ENCODE assay signal across 35 mouse cellular contexts in genomic region chr10:25589316-25589645, GRCm38 (mm10). TPM values are rescaled to one million over a fixed set of nuclear protein-coding genes. Genes with fewer than 3 reads are reported as not detected.
DNase-seq lines count a peak whose midpoint lies in the region; ATAC-seq and TF ChIP-seq lines count a peak whose summit lies in the region.
"Had no signal": no experiment of that assay in that cellular context is flagged by ENCODE, and none has a peak within 500 bp of the region (broad histone marks: within the 10 kb centered on the region; RNA-seq: fewer than 3 reads in every experiment).

No protein-coding gene starts in this region.

- H3K4me3 ChIP-seq in forebrain, postnatal 0 days (ENCODE audit: low read depth, low read length), result no peak overlapping the region
- no peak overlapping the region for H3K4me3 ChIP-seq in forebrain, embryonic 15.5 days
- no peak overlapping the region for H3K4me3 ChIP-seq in kidney, embryonic 16.5 days (ENCODE audit: low read length)
- no peak overlapping the region for H3K4me3 ChIP-seq in midbrain, postnatal 0 days (ENCODE audit: low read depth, low read length)
- no peak overlapping the region for H3K4me3 ChIP-seq in midbrain, embryonic 13.5 days (replicated peaks)
- H3K4me3 ChIP-seq: embryonic facial prominence, embryonic 12.5 days; embryonic facial prominence, embryonic 15.5 days; erythroblast, embryonic 14.5 days; forebrain, embryonic 12.5 days; gastrocnemius, adult 2 months; hindbrain, embryonic 13.5 days had no signal

- no peak overlapping the region for H3K4me2 ChIP-seq in forebrain, postnatal 0 days (ENCODE audit: low read depth)
- H3K4me2 ChIP-seq in forebrain, embryonic 15.5 days (replicated peaks), result no peak overlapping the region
- no peak overlapping the region for H3K4me2 ChIP-seq in kidney, embryonic 16.5 days (replicated peaks; ENCODE audit: low read depth, low read length)
- no peak overlapping the region for H3K4me2 ChIP-seq in midbrain, postnatal 0 days (ENCODE audit: low read depth, low read length, poor library complexity, severe bottlenecking)
- no peak overlapping the region for H3K4me2 ChIP-seq in midbrain, embryonic 13.5 days (replicated peaks)
- H3K4me2 ChIP-seq: embryonic facial prominence, embryonic 12.5 days; embryonic facial prominence, embryonic 15.5 days; forebrain, embryonic 12.5 days; heart, embryonic 11.5 days; hindbrain, embryonic 13.5 days had no signal

- no peak for TF ChIP-seq POLR2A in brain, embryonic 14.5 days (IDR thresholded peaks at IDR 0.05; ENCODE audit: borderline replicate concordance, extremely low read depth, insufficient read depth, insufficient read length, poor library complexity, severe bottlenecking)

- H3K9ac ChIP-seq in forebrain, postnatal 0 days, result no peak overlapping the region
- H3K9ac ChIP-seq in forebrain, embryonic 15.5 days (replicated peaks), result no peak overlapping the region
- no peak overlapping the region for H3K9ac ChIP-seq in kidney, embryonic 16.5 days (replicated peaks; ENCODE audit: low read length)
- H3K9ac ChIP-seq in midbrain, postnatal 0 days (replicated peaks; ENCODE audit: low read length, poor library complexity, severe bottlenecking), result no peak overlapping the region
- no peak overlapping the region for H3K9ac ChIP-seq in midbrain, embryonic 13.5 days (replicated peaks)
- H3K9ac ChIP-seq: embryonic facial prominence, embryonic 12.5 days; embryonic facial prominence, embryonic 15.5 days; forebrain, embryonic 12.5 days; hindbrain, embryonic 13.5 days had no signal

- no peaks in the 10 kb centered on the region for H3K27me3 ChIP-seq in forebrain, postnatal 0 days (ENCODE audit: insufficient read depth, low read length)
- no peaks in the 10 kb centered on the region for H3K27me3 ChIP-seq in forebrain, embryonic 15.5 days
- H3K27me3 ChIP-seq in kidney, embryonic 16.5 days (ENCODE audit: insufficient read depth, low read length), result no peaks in the 10 kb centered on the region
- no peaks in the 10 kb centered on the region for H3K27me3 ChIP-seq in midbrain, postnatal 0 days (ENCODE audit: insufficient read depth, low read length)
- no peaks in the 10 kb centered on the region for H3K27me3 ChIP-seq in midbrain, embryonic 13.5 days
- H3K27me3 ChIP-seq: embryonic facial prominence, embryonic 12.5 days; embryonic facial prominence, embryonic 15.5 days; forebrain, embryonic 12.5 days; hindbrain, embryonic 13.5 days had no signal

- H3K4me1 ChIP-seq in forebrain, postnatal 0 days (ENCODE audit: insufficient read depth), result no peaks in the 10 kb centered on the region
- no peaks in the 10 kb centered on the region for H3K4me1 ChIP-seq in forebrain, embryonic 15.5 days
- H3K4me1 ChIP-seq in kidney, embryonic 16.5 days (ENCODE audit: insufficient read depth, low read length), result no peaks in the 10 kb centered on the region
- no peaks in the 10 kb centered on the region for H3K4me1 ChIP-seq in midbrain, postnatal 0 days (ENCODE audit: insufficient read depth, low read length)
- H3K4me1 ChIP-seq in midbrain, embryonic 13.5 days (replicated peaks), result 0 out of 2 replicates have a peak, but pooled peaks cover 4% of the 10 kb centered on the region
- H3K4me1 ChIP-seq: embryonic facial prominence, embryonic 12.5 days; embryonic facial prominence, embryonic 15.5 days; forebrain, embryonic 12.5 days; hindbrain, embryonic 13.5 days had no signal

- no peak for TF ChIP-seq CTCF in forebrain, postnatal 0 days (IDR thresholded peaks at IDR 0.05; ENCODE audit: low read depth)
- no peak for TF ChIP-seq CTCF in midbrain, postnatal 0 days (IDR thresholded peaks at IDR 0.05)
- no peak for TF ChIP-seq CTCF in brain, embryonic 14.5 days (IDR thresholded peaks at IDR 0.05; ENCODE audit: borderline replicate concordance, extremely low read depth, insufficient read depth, insufficient read length)

- 76% methylated on average over 2 of the region's 2 CpGs for WGBS in forebrain, postnatal 0 days
- WGBS in forebrain, embryonic 15.5 days, result 91% methylated on average over 2 of the region's 2 CpGs
- WGBS in kidney, embryonic 16.5 days, result 68% methylated on average over 2 of the region's 2 CpGs
- 86% methylated on average over 2 of the region's 2 CpGs for whole genome bisulfite sequencing in midbrain, postnatal 0 days
- WGBS in midbrain, embryonic 13.5 days, result 97% methylated on average over 2 of the region's 2 CpGs

- ATAC-seq in forebrain, postnatal 0 days, result 0 out of 2 replicates have a peak, but pooled peaks have one; percentile 25
- no peak for ATAC-seq in forebrain, embryonic 15.5 days (replicated peaks)
- ATAC-seq in kidney, embryonic 16.5 days (ENCODE audit: low FRiP score, low TSS enrichment), result 0 out of 2 replicates have a peak, but pooled peaks have one; percentile 5
- no peak for ATAC-seq in midbrain, postnatal 0 days (ENCODE audit: low FRiP score)
- ATAC-seq in midbrain, embryonic 13.5 days, result no peak
- ATAC-seq: forebrain, embryonic 16.5 days; hindbrain, embryonic 16.5 days; inflammation-experienced regulatory T-cells, adult 6 months; intestine, postnatal 0 days had no signal

- H3K36me3 ChIP-seq in forebrain, postnatal 0 days (ENCODE audit: insufficient read depth), result no peaks in the 10 kb centered on the region
- no peaks in the 10 kb centered on the region for H3K36me3 ChIP-seq in forebrain, embryonic 15.5 days
- no peaks in the 10 kb centered on the region for H3K36me3 ChIP-seq in kidney, embryonic 16.5 days (ENCODE audit: insufficient read depth, low read length)
- H3K36me3 ChIP-seq in midbrain, postnatal 0 days (ENCODE audit: insufficient read depth, low read length), result no peaks in the 10 kb centered on the region
- H3K36me3 ChIP-seq in midbrain, embryonic 13.5 days, result no peaks in the 10 kb centered on the region
- H3K36me3 ChIP-seq: embryonic facial prominence, embryonic 12.5 days; embryonic facial prominence, embryonic 15.5 days; forebrain, embryonic 12.5 days; hindbrain, embryonic 13.5 days had no signal

- DNase-seq in forebrain, postnatal 0 days, result peak; percentile 8
- no peak for DNase-seq in kidney, postnatal 4 days
- peak; percentile 21 for DNase-seq in midbrain, postnatal 0 days (ENCODE audit: low spot score)
- peak; percentile 14 for DNase-seq in brain, embryonic 14.5 days (ENCODE audit: low read depth)
- no peak for DNase-seq in cerebellum, postnatal 4 days (ENCODE audit: low spot score in 2 of 2)
- DNase-seq: adrenal gland, postnatal 10 days; adrenal gland, postnatal 36 days; cerebellum, adult 11-12 months; cerebellum, adult 8-10 months; cerebellum, postnatal 10 days; gastrocnemius, adult 2 months; gastrocnemius, postnatal 14 days had no signal

- H3K27ac ChIP-seq in forebrain, postnatal 0 days (ENCODE audit: low read depth, low read length), result no peak overlapping the region
- H3K27ac ChIP-seq in forebrain, embryonic 15.5 days (replicated peaks), result no peak overlapping the region
- no peak overlapping the region for H3K27ac ChIP-seq in kidney, embryonic 16.5 days (ENCODE audit: low read length)
- no peak overlapping the region for H3K27ac ChIP-seq in midbrain, postnatal 0 days (ENCODE audit: low read depth, low read length)
- no peak overlapping the region for H3K27ac ChIP-seq in midbrain, embryonic 13.5 days
- H3K27ac ChIP-seq: embryonic facial prominence, embryonic 12.5 days; embryonic facial prominence, embryonic 15.5 days; forebrain, embryonic 12.5 days; gastrocnemius, adult 2 months had no signal

- H3K9me3 ChIP-seq in forebrain, postnatal 0 days (ENCODE audit: low read length), result no peaks in the 10 kb centered on the region
- H3K9me3 ChIP-seq in forebrain, embryonic 15.5 days, result no peaks in the 10 kb centered on the region
- H3K9me3 ChIP-seq in kidney, embryonic 16.5 days (ENCODE audit: low read length), result no peaks in the 10 kb centered on the region
- no peaks in the 10 kb centered on the region for H3K9me3 ChIP-seq in midbrain, postnatal 0 days (ENCODE audit: low read length)
- no peaks in the 10 kb centered on the region for H3K9me3 ChIP-seq in midbrain, embryonic 13.5 days
- H3K9me3 ChIP-seq: embryonic facial prominence, embryonic 12.5 days; embryonic facial prominence, embryonic 15.5 days; forebrain, embryonic 12.5 days; hindbrain, embryonic 13.5 days had no signal

RNA-seq across cellular contexts. Expression of gene Smlr1, which starts 53.2 kb away (rescaled TPM):
- total RNA-seq in forebrain, postnatal 0 days (2014; rRNA removed), result not detected in 2 replicates
- polyA plus RNA-seq in forebrain, postnatal 0 days (2015; fragmentation: Nextera tagmentation; extraction: Ambion mirVana), result not detected in 2 replicates
- polyA plus RNA-seq in forebrain, embryonic 15.5 days (2015; fragmentation: Nextera tagmentation; extraction: Ambion mirVana), result not detected in 2 replicates
- 0.23 and 0.60 TPM in 2 replicates for polyA plus RNA-seq in kidney, embryonic 16.5 days (2015; fragmentation: Nextera tagmentation; extraction: Ambion mirVana)
- 0.05 TPM in 1 of 2 replicates, not detected in the other for total RNA-seq in midbrain, postnatal 0 days (2014; rRNA removed)
- not detected in 2 replicates for polyA plus RNA-seq in midbrain, postnatal 0 days (2015; fragmentation: Nextera tagmentation; extraction: Ambion mirVana)
- polyA plus RNA-seq in midbrain, embryonic 13.5 days (2015; fragmentation: Nextera tagmentation; extraction: Ambion mirVana), result not detected in 2 replicates
- 0.03 and 0.10 TPM in 2 replicates for polyA plus RNA-seq in brain, embryonic 14.5 days (2012; rRNA removed)
- total RNA-seq: adrenal gland, adult 18-20 months; adrenal gland, postnatal 36 days; common myeloid progenitor, adult 5-6 weeks; gastrocnemius, adult 2 months; gastrocnemius, postnatal 14 days; gastrocnemius, postnatal 4 days; heart, adult 8-10 months; heart, postnatal 25 days; hematopoietic stem cell, adult 5-6 weeks; MEL had no signal
- polyA plus RNA-seq: embryonic facial prominence, embryonic 12.5 days; embryonic facial prominence, embryonic 15.5 days; erythroblast, embryonic 14.5 days; forebrain, embryonic 12.5 days; forebrain, embryonic 16.5 days; frontal cortex, adult 2 months; heart, embryonic 11.5 days; heart, embryonic 14.5 days; heart, postnatal 0 days; hindbrain, embryonic 16.5 days; inflammation-experienced regulatory T-cells, adult 6 months had no signal

Comparison
In these comparisons a context has a peak if more than half of its experiments do, and no peak if none do; other contexts are left out.
1. ATAC-seq: peak in forebrain, postnatal 0 days (single experiment) and kidney, embryonic 16.5 days (single experiment); none in forebrain, embryonic 15.5 days (single experiment), midbrain, postnatal 0 days (single experiment) and midbrain, embryonic 13.5 days (single experiment).
2. DNase-seq: peak in forebrain, postnatal 0 days (single experiment), midbrain, postnatal 0 days (single experiment) and brain, embryonic 14.5 days (single experiment); none in kidney, postnatal 4 days (0 of 2) and cerebellum, postnatal 4 days (0 of 2).